Mouse (Mus musculus) regulatory T cell (primary cell): ENCODE results near the gene Pomgnt2.

ENCODE experiments used
- in situ Hi-C: fragments of 300-600 bp; cut with MboI, MseI; formaldehyde crosslinking; loops from one replicate; pipeline ENCODE4 v1.15.1; 2025; ENCODE audit warnings: high pct_unique_total_duplicates

The Pomgnt2 gene

DNA sequence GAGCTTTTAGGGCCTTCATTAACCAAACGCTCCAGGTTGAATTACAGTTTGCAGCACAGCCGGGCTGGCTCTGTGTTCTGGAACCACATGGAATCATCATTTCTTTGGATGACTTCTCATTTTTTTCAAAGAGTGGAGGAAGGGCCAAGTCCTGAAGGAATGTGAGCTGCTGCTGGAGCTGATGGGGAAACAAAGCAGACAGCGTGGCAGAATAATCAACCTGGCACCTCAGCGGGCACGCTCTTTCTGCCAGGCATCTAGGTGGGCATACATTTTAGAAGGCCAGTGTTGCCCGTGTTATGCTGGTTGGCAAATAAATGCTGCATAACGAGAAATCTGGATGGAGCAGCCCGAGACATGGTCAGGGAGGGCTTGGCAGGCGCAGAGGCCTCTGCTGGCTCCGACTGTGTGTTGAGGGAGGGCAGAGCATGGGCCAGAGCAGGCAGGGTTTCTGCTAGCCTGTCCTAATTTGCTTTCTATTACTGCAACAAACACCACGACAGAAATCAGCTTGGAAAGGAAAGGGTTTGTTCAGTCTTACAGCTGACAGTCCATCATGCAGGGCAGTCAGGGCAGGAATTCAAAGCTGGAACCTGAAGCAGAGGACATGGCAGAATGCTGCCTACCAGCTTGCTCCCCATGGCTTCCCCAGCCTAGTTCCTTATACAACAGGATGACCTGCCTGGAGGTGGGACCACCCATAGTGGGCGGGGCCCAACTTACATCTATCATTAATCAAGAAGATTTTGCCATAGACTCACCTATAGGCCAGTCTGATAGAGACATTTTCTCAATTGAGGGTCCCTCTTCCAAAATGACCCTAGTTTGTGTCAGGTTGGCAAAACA is 22.5 kb downstream of the Pomgnt2 start:
- in situ Hi-C loops, result no loop called here

DNA sequence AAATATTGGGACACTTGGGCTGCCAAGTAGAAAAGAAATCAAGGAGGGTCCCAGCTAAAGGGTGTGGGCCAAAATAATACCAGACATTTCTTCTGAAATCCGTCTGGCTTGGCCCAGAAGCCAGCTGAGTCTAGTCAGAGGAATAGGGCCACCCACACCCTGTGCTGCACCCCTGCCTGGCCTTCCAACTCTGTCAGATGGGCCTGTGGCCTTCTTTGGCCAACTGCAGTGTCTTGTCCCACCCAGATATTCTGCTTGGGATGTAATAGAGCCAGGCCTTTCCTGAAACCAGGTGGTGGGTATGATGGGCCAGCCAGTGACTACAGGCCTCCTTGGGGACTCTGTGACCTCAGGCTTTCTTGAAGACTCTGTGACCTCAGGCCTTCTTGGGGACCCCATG is 23.7 kb downstream of the Pomgnt2 start:
- in situ Hi-C loops, result no loop called here

DNA sequence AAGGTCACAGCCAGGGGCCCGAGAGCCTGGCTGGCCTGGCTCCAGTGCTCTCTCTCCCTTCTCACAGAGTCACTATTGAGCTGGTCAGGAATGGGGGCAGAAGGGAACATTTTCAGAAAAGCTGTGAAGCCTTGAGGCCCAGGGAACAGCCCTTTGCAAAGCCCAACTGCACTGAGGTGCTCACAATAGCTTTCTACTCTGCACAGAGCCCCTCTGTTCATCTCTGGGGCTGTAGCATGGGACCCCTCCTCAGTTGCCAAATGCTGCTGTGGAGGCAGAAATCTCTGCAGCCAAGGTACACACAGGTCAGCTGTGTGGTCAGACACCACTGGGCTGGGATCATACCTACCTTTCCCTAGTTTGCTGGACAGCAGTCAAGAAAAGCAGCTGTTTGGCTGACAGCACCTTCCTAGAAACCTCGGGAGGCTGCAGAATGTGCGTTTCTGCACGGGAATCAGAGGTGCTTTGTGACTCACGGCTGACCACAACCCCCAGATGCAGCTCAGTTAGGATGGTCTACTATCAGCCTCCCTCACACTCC is 27.0 kb downstream of the Pomgnt2 start:
- in situ Hi-C loops, result no loop called here

DNA sequence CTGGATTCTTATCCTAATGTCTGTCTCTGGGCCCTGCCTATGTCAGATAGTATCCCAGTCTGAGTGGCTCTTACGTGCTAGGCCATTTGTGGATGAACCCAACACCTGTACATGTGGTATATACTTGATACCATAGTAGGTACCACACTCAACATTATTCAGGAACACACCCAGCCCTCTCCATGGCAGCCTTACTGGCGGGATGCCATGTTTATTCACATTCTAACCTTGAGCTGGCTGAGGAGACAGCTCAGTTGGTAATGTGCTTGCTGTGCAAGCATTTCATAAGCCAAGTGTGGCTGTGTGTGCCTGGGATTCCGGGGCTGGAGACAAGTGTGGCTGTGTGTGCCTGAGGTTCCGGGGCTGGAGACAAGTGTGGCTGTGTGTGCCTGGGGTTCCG is 28.7 kb downstream of the Pomgnt2 start:
- in situ Hi-C loops, result no loop called here

DNA sequence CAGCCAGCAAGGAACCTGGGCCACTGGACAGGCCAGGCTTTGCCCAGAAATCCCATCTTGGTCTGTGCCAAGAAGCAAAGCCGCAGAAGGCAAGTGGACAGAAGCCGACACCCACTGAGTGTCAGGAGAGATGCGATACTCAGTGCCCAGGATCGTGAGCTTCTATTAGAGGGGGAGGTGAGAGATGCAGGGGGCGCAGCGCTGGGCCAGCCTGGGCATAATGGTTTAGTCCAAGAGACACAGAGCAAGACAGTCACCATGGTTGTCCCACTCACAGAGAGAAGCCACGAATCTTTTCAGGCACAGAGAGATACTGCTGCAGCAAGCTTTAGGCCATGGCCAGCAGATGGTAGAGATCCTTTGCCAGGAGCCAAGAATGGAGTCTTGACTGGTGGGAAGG is 32.0 kb downstream of the Pomgnt2 start:
- in situ Hi-C loops, result no loop called here

DNA sequence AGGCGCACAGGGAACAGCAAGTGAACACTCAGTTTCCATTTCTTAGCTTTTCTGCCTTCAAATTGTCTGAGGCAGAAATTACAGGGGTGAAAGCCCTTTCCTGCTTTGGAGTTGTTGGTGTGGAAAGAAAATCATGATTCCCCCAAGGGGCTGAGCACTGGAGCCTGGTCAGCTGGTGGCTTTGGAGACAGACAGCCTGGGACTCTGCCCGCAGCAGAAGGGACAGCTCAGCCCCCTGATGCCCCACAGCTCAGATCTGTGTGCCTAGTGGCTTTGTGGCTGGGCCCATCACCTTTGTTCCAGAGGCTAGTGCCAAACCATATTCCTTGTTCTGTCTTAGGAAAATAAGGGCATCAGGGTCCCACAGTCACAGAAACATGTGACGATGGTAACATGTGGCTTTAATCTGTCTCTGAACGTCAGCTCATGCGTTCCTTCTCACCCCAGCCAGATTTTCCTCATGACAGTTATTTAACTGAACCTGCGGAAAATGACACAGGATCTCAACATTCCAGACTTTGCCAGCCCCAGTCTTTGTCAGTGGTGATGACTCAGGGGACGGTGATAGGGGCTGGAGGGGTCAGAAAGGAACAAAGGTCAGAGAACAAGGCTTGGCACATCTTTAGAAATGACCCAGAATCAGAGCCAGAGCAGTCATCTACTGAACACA is 36.8 kb downstream of the Pomgnt2 start:
- in situ Hi-C loops, result no loop called here

DNA sequence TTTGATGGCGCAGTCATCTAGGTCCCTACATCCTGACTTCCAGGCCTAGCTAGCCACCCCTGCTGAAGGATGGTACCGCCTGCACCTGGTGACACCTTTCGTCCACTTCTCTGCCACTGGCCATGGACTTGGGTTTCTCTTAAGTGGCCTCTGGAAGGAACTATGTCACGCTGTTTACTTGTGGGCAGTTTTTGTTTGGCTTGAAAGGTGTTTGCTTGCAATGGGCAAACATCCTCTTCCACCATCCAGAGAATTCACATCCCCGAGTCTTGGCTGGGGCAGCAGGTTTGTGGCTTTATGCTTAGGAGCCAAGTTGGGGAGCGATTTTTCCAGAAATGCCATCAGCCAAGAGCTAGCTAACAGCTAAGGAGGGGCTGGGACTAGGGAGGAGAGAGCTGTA is 44.3 kb downstream of the Pomgnt2 start:
- in situ Hi-C loops, result no loop called here

DNA sequence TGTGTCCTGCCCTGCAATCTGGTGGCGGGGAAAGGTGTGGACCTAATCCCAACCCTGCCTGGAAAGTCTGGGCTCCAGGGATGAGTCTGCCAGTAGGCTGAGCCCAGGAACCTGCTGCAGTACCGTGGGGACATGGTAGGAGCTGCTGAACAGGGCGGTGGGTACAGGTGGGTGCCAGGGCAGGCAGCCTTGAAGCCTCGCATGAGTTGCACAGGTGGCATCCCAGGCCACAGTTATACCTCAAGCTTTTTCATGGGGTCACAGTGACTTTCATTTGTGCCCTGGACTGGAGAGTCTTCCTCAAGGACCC is 45.8 kb downstream of the Pomgnt2 start:
- in situ Hi-C loops, result no loop called here

DNA sequence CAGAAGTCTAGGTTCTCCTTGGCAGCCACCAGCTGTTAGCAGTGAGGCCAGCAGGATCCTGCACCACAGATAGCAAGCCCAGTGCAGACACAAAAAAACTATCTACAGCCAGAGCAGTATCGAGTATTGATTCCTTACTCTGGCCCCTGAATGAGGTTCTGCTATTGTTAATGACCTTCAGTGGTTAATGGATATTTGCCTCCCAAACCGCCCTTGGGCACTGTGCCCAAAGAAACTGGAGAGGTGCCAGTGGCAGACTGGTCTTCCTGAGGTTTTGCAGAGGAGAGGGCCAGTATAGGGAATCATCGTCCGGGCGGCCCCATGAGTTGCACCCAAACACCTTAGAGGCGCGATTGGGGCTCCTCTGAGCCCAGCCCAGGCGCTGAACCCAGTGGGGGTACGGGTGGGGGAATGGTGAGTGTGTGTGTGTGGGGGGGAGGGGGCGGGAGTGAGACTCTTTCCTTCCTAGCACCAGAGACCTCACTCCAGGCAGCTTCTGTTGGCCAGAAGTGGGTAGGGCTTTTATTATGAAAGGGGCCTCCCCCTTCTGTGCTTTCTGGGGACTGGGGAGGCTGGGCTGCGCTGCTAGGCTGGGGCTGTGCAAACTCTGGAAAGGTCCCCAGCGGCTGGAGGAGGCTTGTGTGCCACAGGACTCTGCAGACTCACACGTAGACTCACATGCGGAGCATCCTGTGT is 46.3 kb downstream of the Pomgnt2 start, which contains the start of gene Fam198a:
Gene Fam198a (plus strand): TSS at position 571 of the 696 bp plus-strand sequence.
- in situ Hi-C loops, result no loop called here

DNA sequence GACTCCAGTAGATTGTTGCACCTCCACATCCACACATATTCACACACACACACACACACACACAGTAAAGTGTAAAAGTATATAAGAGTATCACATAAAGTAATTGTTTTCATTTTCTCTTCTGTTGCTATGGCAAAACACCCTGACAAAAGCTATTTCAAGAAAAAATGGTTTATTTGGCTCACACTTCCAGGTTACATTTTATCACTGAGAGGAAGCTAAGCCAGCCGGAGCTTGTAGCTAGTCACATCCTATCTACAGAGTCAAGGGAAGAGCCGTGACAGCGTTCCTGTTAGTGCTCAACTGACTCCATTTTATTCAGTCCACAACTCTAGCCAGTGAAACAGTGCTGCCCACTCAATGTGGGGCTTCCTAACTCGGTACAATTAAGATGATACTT is 48.5 kb downstream of the Pomgnt2 start:
- in situ Hi-C loops, result no loop called here

DNA sequence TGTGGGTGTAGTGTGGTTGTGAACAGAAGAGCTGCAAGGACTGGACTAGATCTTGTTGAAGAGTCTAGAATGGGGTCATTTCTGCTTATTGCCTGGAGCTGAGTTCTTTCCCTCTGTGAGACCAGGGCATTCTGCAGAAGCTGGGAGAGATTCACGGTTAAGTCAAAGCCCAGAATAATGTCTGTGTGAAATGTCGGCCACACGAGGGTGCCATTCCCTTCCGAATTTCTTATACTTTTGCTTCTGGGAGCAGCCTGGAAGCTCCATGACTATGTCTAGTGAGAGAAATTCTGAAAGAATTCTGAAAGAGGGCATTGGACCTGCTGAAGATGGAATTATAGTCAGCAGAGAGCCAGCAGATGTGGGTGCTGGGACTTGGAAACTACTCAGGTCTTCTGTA is 49.1 kb downstream of the Pomgnt2 start:
- in situ Hi-C loops, result no loop called here

DNA sequence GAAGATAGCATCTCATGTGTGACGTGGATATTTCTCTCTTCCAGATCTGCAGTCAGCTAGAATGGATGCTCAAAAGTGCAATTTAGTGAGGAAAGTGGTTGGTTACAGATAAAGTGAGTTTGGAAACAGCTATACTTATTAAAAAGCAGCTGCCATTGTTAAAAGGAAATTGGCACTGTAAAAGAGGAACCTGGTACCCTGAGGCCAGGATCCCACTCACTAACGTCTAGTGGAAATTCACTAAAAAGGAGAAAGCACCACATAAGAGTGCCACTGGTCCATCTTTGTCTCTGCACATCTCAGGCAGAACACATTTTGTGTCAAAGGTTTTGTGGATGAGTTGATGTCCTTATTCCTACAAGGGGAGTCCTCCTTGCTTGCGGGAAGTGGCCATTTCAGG is 53.3 kb downstream of the Pomgnt2 start:
- in situ Hi-C loops, result no loop called here

DNA sequence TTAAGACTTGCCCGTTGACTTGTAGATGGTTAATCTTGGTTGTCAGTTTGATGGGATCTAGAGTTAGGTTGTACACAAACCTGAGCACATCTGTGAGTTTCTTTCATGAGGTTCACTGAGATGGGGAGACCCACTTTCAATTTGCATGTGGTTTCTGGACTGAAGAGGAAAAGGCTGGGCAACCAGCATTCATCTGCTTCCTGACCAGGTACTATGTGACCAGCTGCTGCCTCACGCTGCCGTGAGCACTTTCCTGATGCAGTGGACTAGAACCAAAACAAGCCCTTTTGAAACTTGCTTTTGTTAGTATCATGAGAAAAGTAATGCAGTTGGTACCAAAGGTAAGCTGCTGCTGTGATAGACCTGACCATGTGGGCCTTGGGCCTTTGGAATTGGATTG is 53.9 kb downstream of the Pomgnt2 start:
- in situ Hi-C loops, result no loop called here

DNA sequence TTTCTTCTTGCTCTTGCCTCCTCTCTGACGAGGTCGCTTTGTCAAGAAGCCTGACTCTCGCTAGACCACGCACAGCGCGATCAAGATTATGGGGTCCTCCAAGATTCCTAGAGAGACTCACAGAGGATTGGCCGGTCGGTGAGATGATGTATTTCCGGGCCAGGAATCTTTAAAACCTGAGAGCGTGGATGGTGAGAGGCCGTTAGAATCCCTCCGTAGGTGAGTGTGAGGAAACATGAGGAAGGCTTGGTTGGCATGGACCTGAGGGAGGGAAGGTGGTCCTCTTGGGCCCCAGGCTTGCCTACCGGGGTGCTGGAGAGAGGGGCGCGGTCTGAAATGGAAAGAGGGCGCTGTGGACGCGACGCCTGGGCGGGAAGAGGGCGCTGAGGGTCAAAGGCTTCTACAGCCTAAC is 59.0 kb downstream of the Pomgnt2 start:
- in situ Hi-C loops, result no loop called here

DNA sequence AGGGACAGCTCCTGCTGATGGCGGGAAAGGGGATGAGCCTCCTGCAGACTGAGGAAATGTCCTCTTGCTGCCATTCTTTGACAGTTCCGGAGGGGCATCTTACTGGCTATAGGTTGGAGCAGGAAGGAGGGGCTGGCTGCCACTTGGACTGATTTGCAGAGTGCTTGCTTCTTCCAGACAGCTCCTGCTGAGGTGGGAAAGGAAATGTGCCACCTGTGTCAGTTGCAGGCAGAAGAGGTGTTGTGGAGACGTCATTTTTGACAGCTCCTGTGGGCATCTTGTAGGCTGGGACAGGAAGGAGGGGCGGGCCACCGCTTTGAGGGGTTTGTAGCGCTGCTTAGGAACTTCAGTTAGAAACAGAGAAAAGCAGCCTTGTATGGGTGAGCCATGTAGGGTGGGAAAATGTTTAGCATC is 59.5 kb downstream of the Pomgnt2 start:
- in situ Hi-C loops, result no loop called here

DNA sequence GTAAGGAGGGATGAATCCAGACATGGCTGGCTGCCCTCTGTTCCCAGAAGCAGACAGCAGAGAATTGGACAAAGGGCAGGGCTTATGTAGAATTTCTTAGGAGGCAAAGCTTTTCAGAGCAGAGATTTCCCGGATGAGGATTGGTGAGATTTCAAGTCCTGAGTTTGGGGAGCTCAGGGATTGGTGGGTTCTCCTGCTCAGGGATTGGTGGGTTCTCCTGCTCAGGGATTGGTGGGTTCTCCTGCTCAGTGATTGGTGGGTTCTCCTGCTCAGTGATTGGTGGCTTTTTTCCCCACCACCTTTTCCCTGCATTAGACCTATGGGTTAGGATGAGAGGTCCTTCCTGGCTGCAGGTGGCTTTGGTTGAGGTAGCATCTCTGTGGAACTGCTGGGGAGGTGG is 60.0 kb downstream of the Pomgnt2 start:
- in situ Hi-C loops, result no loop called here

DNA sequence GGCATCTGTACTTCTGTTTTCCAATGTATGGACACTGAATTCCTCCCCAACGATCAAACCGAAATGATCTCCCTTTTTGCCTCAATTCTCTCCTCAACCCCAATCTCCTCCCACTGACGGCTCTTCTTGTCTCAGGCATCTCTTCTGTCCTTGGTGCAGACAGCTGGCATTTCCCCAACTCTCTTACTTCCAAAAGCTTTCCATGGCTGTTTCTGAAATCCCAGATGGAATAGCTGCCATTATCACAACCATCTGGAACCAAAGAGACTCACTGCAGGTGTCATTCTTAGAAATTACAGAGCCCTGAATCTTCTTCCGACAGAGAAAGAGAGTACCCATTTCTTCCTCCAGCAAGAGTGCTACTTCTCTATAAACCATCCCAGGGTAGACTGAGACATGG is 62.1 kb downstream of the Pomgnt2 start:
- in situ Hi-C loops, result no loop called here
